Mouse (Mus musculus) kidney, embryonic 16.5 days (tissue): Measurements from ENCODE around the gene 4930404H24Rik. TPM values are rescaled to one million over a fixed set of nuclear protein-coding genes. Genes with fewer than 3 reads are reported as not detected.

Experiments
- ATAC-seq: fragments of 200-750 bp; cut with Nextera tagmentation; 2 replicates; pipeline ENCODE4 v1.8.0; 2017; ENCODE audit warnings: moderate TSS enrichment; ENCODE audit not compliant: low FRiP score, low TSS enrichment
- H3K27ac ChIP-seq: fragments of 300-500 bp; sonication (generic); 2 replicates; pipeline ENCODE4 v1.5.1; 2014; ENCODE audit warnings: low read length
- H3K27me3 ChIP-seq: fragments of 300-500 bp; sonication (generic); 2 replicates; pipeline ENCODE4 v1.6.1; 2014; ENCODE audit warnings: low read length, control low read depth, mixed read lengths; ENCODE audit not compliant: insufficient read depth
- H3K36me3 ChIP-seq: fragments of 300-500 bp; sonication (generic); 2 replicates; pipeline ENCODE4 v1.6.1; 2014; ENCODE audit warnings: low read length, control low read depth, mixed read lengths; ENCODE audit not compliant: insufficient read depth
- H3K4me1 ChIP-seq: fragments of 300-500 bp; sonication (generic); 2 replicates; pipeline ENCODE4 v1.6.1; 2014; ENCODE audit warnings: low read length, control low read depth, mixed read lengths; ENCODE audit not compliant: insufficient read depth
- H3K4me2 ChIP-seq: fragments of 300-500 bp; sonication (generic); replicated peaks from 2 replicates; pipeline ENCODE4 v1.6.1; 2014; ENCODE audit warnings: low read depth, low read length
- H3K4me3 ChIP-seq: fragments of 300-500 bp; sonication (generic); 2 replicates; pipeline ENCODE4 v1.5.1; 2014; ENCODE audit warnings: mild to moderate bottlenecking, low read length
- H3K9ac ChIP-seq: fragments of 300-500 bp; sonication (generic); replicated peaks from 2 replicates; pipeline ENCODE4 v1.6.1; 2014; ENCODE audit warnings: low read length
- H3K9me3 ChIP-seq: fragments of 300-500 bp; sonication (generic); 2 replicates; pipeline ENCODE4 v1.6.1; 2016; ENCODE audit warnings: low read length, control low read depth
- WGBS: fragments of 180-500 bp; shearing (Covaris S2); extraction: QIAGEN DNeasy Blood & Tissue Kit; methylation state at CpG from one replicate; pipeline ENCODE4 v1.1.7; 2014; 5-methylcytosine and 5-hydroxymethylcytosine counted together
- polyA plus RNA-seq: library from polyadenylated mRNA; unstranded; fragments of >200 nt; fragmentation: Nextera tagmentation; extraction: Ambion mirVana; gene quantifications from 2 replicates; pipeline ENCODE4 v1.2.1, GENCODE M21; 2015

4930404H24Rik gene
- polyA plus RNA-seq, 1 experiment from 2014 or later = not detected

DNA sequence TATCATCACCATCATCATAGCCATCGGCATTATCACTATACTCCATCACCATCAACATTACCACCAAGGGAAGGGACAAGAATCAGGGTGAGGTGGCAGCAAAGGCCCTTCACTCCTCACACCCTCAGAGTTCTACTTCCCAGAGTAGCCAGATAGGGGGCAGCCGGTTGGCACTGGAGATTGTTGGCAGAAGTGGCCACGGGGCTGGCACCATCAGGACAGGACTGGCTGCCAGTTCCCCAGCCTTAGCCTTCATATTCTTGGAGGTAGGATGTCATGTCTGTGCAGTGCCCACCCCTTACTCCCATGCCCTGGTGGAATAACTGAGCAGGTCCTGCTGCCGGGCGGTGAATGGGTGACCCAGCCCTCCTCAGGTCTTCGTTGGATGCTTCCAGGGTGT, 23.0 kb downstream of the 4930404H24Rik start:
- Histone ChIP-seq H3K9ac (no peak overlapping the region), H3K9me3 (no peaks in the 10 kb centered on the region), H3K4me3 (no peak overlapping the region), H3K27ac (no peak overlapping the region), H3K27me3 (no peaks in the 10 kb centered on the region), H3K36me3 (no peaks in the 10 kb centered on the region), H3K4me2 (no peak overlapping the region), H3K4me1 (peaks cover 12% of the 10 kb centered on the region)
- ATAC-seq = no peak
- WGBS = 93% methylated on average over 6 of the region's 6 CpGs

DNA sequence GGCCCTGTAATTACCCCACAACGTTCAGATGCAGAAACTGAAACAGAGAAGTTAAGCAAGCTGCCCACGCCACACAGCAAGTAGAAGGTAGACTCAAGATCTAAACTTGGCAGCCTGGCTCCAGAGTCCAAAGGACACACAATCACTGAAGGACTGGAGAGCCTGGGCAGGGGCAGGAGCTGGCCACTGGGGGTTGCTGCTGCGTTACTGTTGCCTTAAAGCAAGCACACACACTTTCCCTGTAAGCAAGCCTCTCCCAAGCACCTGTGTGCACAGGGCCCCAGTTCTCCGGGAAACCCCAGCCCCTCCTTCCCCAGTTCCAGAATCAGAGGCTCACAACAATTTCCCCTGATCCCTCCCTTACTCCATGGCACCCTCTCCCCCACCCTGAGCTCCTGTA, 24.4 kb downstream of the 4930404H24Rik start:
- Histone ChIP-seq H3K4me1 (peaks cover 7% of the 10 kb centered on the region), H3K27ac (no peak overlapping the region), H3K36me3 (no peaks in the 10 kb centered on the region), H3K27me3 (no peaks in the 10 kb centered on the region), H3K9ac (no peak overlapping the region), H3K4me2 (no peak overlapping the region), H3K4me3 (no peak overlapping the region), H3K9me3 (no peaks in the 10 kb centered on the region)
- WGBS = 39% methylated on average over 4 of the region's 4 CpGs
- peak; percentile 33; the same call in 1 of the 2 replicates for ATAC-seq

DNA sequence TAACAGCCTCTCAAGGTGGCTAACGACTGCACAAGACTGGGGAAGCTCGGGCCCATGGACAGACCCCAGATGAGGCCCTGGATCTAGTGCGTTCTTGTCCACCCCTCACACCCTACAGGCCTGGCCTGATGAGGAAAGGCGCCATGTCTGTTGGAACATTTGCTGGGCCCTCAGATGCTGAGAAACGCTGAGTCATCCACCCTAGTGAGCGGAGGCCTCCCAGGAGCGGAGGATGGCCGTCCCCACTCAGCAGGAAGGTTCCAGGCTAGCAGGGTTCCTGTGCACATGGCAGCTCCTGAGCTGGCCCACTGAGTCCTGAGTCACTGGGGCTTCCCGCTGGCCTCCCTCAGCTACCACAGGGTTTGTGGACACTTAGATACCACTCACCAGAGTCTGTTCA, 27.5 kb downstream of the 4930404H24Rik start:
- no peak for ATAC-seq
- 79% methylated on average over 9 of the region's 9 CpGs for whole genome bisulfite sequencing
- H3K9ac ChIP-seq = no peak overlapping the region
- no peaks in the 10 kb centered on the region for H3K36me3 ChIP-seq
- peaks cover 12% of the 10 kb centered on the region for H3K4me1 ChIP-seq
- no peak overlapping the region for H3K27ac ChIP-seq
- no peak overlapping the region for H3K4me3 ChIP-seq
- H3K4me2 ChIP-seq = no peak overlapping the region
- H3K27me3 ChIP-seq = no peaks in the 10 kb centered on the region
- no peaks in the 10 kb centered on the region for H3K9me3 ChIP-seq

DNA sequence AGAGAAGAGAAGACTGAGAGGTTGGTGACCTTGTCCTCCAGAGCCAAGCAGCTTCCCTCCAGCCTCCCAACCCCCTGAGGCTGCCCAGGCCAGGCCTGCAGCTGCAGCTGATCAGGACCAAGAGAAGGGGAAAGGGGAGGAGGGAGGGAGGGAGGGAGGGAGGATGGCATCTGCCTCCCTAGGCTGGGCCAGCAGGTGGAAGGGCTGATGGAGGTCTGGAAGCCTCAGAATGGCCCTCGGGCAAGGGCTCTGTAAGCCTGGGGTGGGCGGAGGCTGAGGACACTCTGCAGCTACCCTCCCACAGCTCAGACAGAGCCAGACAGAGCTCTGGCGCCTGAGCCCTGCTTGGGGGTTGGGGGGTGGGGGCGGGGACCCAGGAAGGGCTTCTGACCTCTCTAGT, 29.7 kb downstream of the 4930404H24Rik start:
- H3K27ac ChIP-seq = no peak overlapping the region
- H3K9ac ChIP-seq = no peak overlapping the region
- H3K4me1 ChIP-seq = peaks cover 26% of the 10 kb centered on the region
- WGBS = 32% methylated on average over 4 of the region's 4 CpGs
- no peaks in the 10 kb centered on the region for H3K27me3 ChIP-seq
- H3K4me2 ChIP-seq = no peak overlapping the region
- H3K9me3 ChIP-seq = no peaks in the 10 kb centered on the region
- peak; percentile 47; the same call in 1 of the 2 replicates for ATAC-seq
- H3K36me3 ChIP-seq = no peaks in the 10 kb centered on the region
- no peak overlapping the region for H3K4me3 ChIP-seq

GRCm38 (mm10) chr2:153523143-153523542, 30.6 kb downstream of the 4930404H24Rik start:
- Histone ChIP-seq H3K9me3 (no peaks in the 10 kb centered on the region), H3K4me2 (no peak overlapping the region), H3K9ac (no peak overlapping the region), H3K4me3 (no peak overlapping the region), H3K27me3 (no peaks in the 10 kb centered on the region), H3K27ac (no peak overlapping the region), H3K36me3 (no peaks in the 10 kb centered on the region), H3K4me1 (peaks cover 33% of the 10 kb centered on the region)
- ATAC-seq = no peak
- 62% methylated on average over 9 of the region's 9 CpGs for WGBS

- Histone ChIP-seq H3K4me1 (peaks cover 37% of the 10 kb centered on the region), H3K4me3 (no peak overlapping the region), H3K9ac (no peak overlapping the region), H3K9me3 (no peaks in the 10 kb centered on the region), H3K4me2 (no peak overlapping the region), H3K27me3 (no peaks in the 10 kb centered on the region), H3K36me3 (no peaks in the 10 kb centered on the region), H3K27ac (no peak overlapping the region)
- no peak for ATAC-seq
- WGBS = 93% methylated on average over 12 of the region's 12 CpGs
These were observed 31.1 kb downstream of the 4930404H24Rik start for GRCm38 (mm10) chr2:153523656-153524055.

GRCm38 (mm10) chr2:153524727-153525126, 32.1 kb downstream of the 4930404H24Rik start:
- no peak overlapping the region for H3K4me2 ChIP-seq
- H3K27me3 ChIP-seq = no peaks in the 10 kb centered on the region
- ATAC-seq = no peak
- peaks cover 37% of the 10 kb centered on the region for H3K4me1 ChIP-seq
- H3K9me3 ChIP-seq = no peaks in the 10 kb centered on the region
- 72% methylated on average over 2 of the region's 2 CpGs for WGBS
- H3K27ac ChIP-seq = no peak overlapping the region
- H3K9ac ChIP-seq = no peak overlapping the region
- no peaks in the 10 kb centered on the region for H3K36me3 ChIP-seq
- no peak overlapping the region for H3K4me3 ChIP-seq

DNA sequence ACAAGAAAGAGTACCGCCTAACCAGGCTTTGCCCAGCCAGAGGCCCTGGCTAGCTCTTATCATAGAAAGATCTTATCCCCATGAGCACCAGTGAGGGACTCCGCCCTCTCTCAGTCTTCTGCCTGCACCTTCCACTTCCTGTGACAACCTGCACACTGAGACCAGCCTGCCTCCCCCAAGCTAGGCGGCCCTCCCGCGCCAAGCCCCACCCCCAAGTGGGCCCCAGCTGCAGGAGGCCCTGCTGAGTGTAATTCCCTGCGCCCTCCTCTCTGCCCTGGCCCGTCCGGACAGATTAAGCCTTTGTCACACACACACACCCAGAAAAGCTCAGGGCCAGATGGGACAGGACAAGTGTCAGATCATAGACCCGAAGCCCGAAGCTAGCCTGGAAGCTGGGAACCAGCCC, 33.3 kb downstream of the 4930404H24Rik start:
- Histone ChIP-seq H3K4me1 (peaks cover 44% of the 10 kb centered on the region), H3K9ac (no peak overlapping the region), H3K9me3 (no peaks in the 10 kb centered on the region), H3K27me3 (0 out of 2 replicates have a peak, but pooled peaks cover 6% of the 10 kb centered on the region), H3K27ac (peak overlapping the region; percentile 52; the same call in 1 of the 2 replicates), H3K36me3 (no peaks in the 10 kb centered on the region), H3K4me2 (0 out of 2 replicates have a peak overlapping the region, but pooled peaks have one; percentile 15), H3K4me3 (no peak overlapping the region)
- ATAC-seq = peak; percentile 24; the same call in 1 of the 2 replicates
- 14% methylated on average over 10 of the region's 10 CpGs for WGBS

DNA sequence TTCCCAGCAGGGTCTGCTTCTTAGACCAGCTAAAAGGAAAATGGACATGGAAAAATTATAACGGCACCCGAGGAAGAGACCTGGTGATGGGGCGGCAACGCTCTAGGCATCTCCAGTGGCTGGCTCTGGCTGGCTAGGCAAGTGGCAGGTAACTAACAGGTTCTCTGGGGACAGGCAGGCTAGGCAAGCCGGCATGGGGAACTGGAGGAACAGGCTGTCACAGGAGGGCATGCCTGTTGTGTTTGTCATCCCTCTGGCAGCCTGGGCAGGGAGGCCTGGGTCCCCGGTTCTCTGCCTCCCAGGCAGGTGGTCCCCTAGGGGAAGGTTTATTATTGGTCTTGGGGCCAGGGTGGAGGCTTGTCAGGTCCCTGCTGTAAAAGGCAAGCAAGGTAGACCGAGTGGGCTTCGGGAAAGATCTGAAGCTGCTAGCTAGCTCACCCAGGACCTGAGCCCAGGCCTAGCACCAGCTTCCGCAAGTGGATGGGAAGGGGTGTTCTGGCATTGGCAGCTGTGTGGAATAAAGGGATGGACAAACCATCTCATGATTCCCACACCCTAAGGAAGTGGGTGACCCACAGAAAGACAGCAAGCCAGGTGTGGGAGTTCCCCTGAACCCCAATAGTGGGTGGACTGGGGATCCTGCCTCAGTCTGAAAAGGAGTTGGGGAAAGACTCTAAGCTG, 34.4 kb downstream of the 4930404H24Rik start:
- no peak overlapping the region for H3K27ac ChIP-seq
- no peak for ATAC-seq
- peaks cover 43% of the 10 kb centered on the region for H3K4me1 ChIP-seq
- no peaks in the 10 kb centered on the region for H3K9me3 ChIP-seq
- H3K36me3 ChIP-seq = no peaks in the 10 kb centered on the region
- no peak overlapping the region for H3K4me3 ChIP-seq
- no peak overlapping the region for H3K4me2 ChIP-seq
- no peak overlapping the region for H3K9ac ChIP-seq
- 0 out of 2 replicates have a peak, but pooled peaks cover 6% of the 10 kb centered on the region for H3K27me3 ChIP-seq
- 49% methylated on average over 9 of the region's 9 CpGs for WGBS
